In the genomic region with DNA sequence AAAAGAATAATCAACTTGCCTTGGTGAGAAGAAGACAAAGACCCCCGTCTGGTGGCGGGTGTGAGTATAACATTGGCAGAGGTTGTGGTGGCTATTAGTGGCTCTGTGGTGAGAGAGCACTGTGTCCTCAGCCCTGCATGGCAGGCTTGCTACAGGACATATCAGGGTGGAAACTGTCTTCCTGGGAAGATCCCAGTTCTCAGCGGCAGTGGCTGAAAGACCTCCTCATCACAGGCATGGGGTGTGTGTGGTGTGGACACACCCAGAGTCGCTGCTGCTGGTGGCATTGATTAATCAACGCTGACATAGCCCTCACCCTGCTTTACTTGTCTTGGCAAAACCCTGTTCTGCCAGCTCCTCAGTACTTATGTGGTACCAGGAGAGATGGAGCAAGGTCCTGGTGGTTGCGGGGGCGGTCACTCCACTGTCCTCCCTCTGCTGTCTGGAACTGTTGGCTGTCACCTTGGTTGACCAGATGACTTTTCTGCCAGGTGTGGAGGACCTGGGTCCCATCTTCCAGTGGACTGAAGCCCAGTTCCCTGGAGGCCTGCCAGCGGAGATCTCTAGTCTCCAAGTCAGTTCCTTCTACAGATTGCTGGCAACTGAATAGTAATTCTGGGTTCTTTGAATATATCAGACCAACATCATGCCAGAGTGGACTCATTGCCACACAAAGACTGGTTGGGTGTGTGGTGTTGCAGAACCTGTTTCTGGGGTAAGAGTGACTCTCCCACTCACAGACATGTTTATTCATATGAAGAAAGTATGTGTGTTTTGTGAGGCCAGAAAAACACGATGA, we compare ENCODE assay signal across 10 mouse cellular contexts. TPM values are rescaled to one million over a fixed set of nuclear protein-coding genes. Genes with fewer than 3 reads are reported as not detected.
A peak's percentile ranks its signal among the peaks of the same experiment; 100 is the strongest.
DNase-seq lines count a peak whose midpoint lies in the region; ATAC-seq and TF ChIP-seq lines count a peak whose summit lies in the region.
"Had no signal": no experiment of that assay in that cellular context is flagged by ENCODE, and none has a peak within 500 bp of the region (broad histone marks: within the 10 kb centered on the region; RNA-seq: fewer than 3 reads in every experiment).

No protein-coding gene starts in this region.

- H3K36me3 ChIP-seq in kidney, adult 2 months (ENCODE audit: control insufficient read depth, insufficient read depth, low read length), result no peaks in the 10 kb centered on the region
- H3K36me3 ChIP-seq in stomach, embryonic 16.5 days (ENCODE audit: control insufficient read depth, insufficient read depth, low read length), result no peaks in the 10 kb centered on the region
- H3K36me3 ChIP-seq: heart, embryonic 15.5 days; neural tube, embryonic 13.5 days had no signal

- peak overlapping the region; percentile 34 for H3K4me2 ChIP-seq in stomach, embryonic 16.5 days (ENCODE audit: low read depth, low read length)
- H3K4me2 ChIP-seq: heart, embryonic 15.5 days; neural tube, embryonic 13.5 days had no signal

- H3K4me1 ChIP-seq in kidney, adult 2 months (ENCODE audit: control insufficient read depth, insufficient read depth, low read length), result peaks cover 50% of the 10 kb centered on the region
- peaks cover 60% of the 10 kb centered on the region for H3K4me1 ChIP-seq in stomach, embryonic 16.5 days (ENCODE audit: control insufficient read depth, insufficient read depth, low read length)

- H3K9me3 ChIP-seq in stomach, embryonic 16.5 days (replicated peaks; ENCODE audit: control insufficient read depth, low read length), result no peaks in the 10 kb centered on the region
- H3K9me3 ChIP-seq: heart, embryonic 15.5 days; neural tube, embryonic 13.5 days had no signal

- peak; percentile 47; the same call in 1 of the 2 replicates for ATAC-seq in stomach, embryonic 16.5 days (ENCODE audit: insufficient read depth, low FRiP score)

- no peak overlapping the region for H3K4me3 ChIP-seq in kidney, adult 2 months (ENCODE audit: insufficient read depth, low read depth, low read length)
- no peak overlapping the region for H3K4me3 ChIP-seq in stomach, embryonic 16.5 days (replicated peaks; ENCODE audit: low read length)
- H3K4me3 ChIP-seq: heart, embryonic 15.5 days; neural tube, embryonic 13.5 days had no signal

- DNase-seq in kidney, adult 2 months, result peak; percentile 59
- no peak for DNase-seq in kidney, postnatal 4 days
- peak; percentile 64 for DNase-seq in urinary bladder, postnatal 14 days (ENCODE audit: low spot score)
- DNase-seq in urinary bladder, postnatal 10 days (ENCODE audit: low spot score), result no peak
- peak; percentile 44 for DNase-seq in liver
- DNase-seq in c-Kit-positive CD71-positive TER-119-positive erythroid progenitor cells, embryonic 14.5 days (ENCODE audit: low spot score), result no peak
- no peak for DNase-seq in right cerebral cortex, adult 18-20 months

- H3K27me3 ChIP-seq in kidney, adult 2 months (replicated peaks; ENCODE audit: control insufficient read depth, insufficient read depth, low read length), result no peaks in the 10 kb centered on the region
- H3K27me3 ChIP-seq in stomach, embryonic 16.5 days (ENCODE audit: control insufficient read depth, insufficient read depth, low read length), result no peaks in the 10 kb centered on the region
- H3K27me3 ChIP-seq: heart, embryonic 15.5 days; neural tube, embryonic 13.5 days had no signal

- no peak overlapping the region for H3K27ac ChIP-seq in kidney, adult 2 months (ENCODE audit: insufficient read depth, low read depth, low read length)
- H3K27ac ChIP-seq in stomach, embryonic 16.5 days (ENCODE audit: low read length), result peak overlapping the region; percentile 91
- H3K27ac ChIP-seq: heart, embryonic 15.5 days; neural tube, embryonic 13.5 days had no signal

- no peak for TF ChIP-seq CTCF in kidney, adult 2 months (conservative IDR thresholded peaks at IDR 0.05; ENCODE audit: insufficient read depth, insufficient read length, low read depth, low read length)

- 0 out of 2 replicates have a peak overlapping the region, but pooled peaks have one; percentile 20 for H3K9ac ChIP-seq in stomach, embryonic 16.5 days (ENCODE audit: low read length)
- H3K9ac ChIP-seq: heart, embryonic 15.5 days; neural tube, embryonic 13.5 days had no signal

- TF ChIP-seq POLR2A in kidney, adult 2 months (IDR thresholded peaks at IDR 0.05; ENCODE audit: low read depth, low read length), result no peak

- WGBS in kidney, adult 2 months, result 69% methylated on average over 9 of the region's 9 CpGs
- 58% methylated on average over 9 of the region's 9 CpGs for WGBS in stomach, embryonic 16.5 days

RNA-seq across cellular contexts. Expression of a gene that starts 7.3 kb away (rescaled TPM):
- polyA plus RNA-seq in kidney, adult 2 months (2012; rRNA removed), result 16.3 and 20.0 TPM in 2 replicates
- 20.4 and 23.6 TPM in 2 replicates for polyA plus RNA-seq in stomach, embryonic 16.5 days (2015; fragmentation: Nextera tagmentation; extraction: Ambion mirVana)

Comparison
In these comparisons a context has a peak if more than half of its experiments do, and no peak if none do; other contexts are left out.
1. DNase-seq: peak in kidney, adult 2 months (single experiment), urinary bladder, postnatal 14 days (single experiment) and liver (single experiment); none in kidney, postnatal 4 days (0 of 2), urinary bladder, postnatal 10 days (single experiment), c-Kit-positive CD71-positive TER-119-positive erythroid progenitor cells, embryonic 14.5 days (single experiment) and right cerebral cortex, adult 18-20 months (single experiment).